Mouse (Mus musculus) embryonic fibroblast, embryonic 13.5 days (primary cell): ENCODE results near the gene BC051142.

Experiments used
- CTCF ChIP-seq: IDR thresholded peaks from 2 replicates; pipeline ENCODE4 v1.5.1; 2011; ENCODE audit warnings: mild to moderate bottlenecking, control low read depth, low read length, moderate library complexity, borderline replicate concordance; ENCODE audit not compliant: insufficient read depth
- POLR2A ChIP-seq: IDR thresholded peaks from 2 replicates; pipeline ENCODE4 v1.6.1; 2011; ENCODE audit warnings: low read depth, mild to moderate bottlenecking, control low read depth, low read length, moderate library complexity

DNA sequence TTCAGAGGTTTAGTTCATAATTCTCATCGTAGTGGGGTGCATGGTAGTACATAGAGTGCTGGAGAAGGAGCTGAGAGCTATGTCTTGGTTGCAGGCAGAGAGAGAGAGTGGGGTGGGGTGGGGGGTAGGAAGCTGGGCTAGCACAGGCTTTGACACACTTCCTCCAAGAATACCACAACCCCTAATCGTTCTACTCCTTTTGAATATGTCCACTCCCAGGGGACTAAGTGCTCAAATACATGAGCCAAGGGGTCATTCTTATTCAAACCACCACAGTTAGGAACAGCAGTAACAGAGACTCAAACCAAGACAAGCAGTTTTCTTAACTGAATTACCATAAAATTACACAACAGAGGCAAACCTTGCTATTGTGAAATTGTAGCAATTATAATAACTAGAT is 12.0 kb upstream of the BC051142 start:
- TF ChIP-seq POLR2A (no peak), CTCF (no peak)
